Mouse (Mus musculus) ES-Bruce4 (cell line): ENCODE measurements at regions not wholly inside any gene's neighbourhood (a gene's known extent, or its start where the extent isn't known, plus 50 kb on each side); places are given as distances from the start of the nearest gene placed in this dataset.

Experiments
- H3K27ac ChIP-seq: 2 replicates; pipeline ENCODE4 v1.5.1; 2012; ENCODE audit warnings: low read length, inconsistent platforms; ENCODE audit not compliant: insufficient read depth
- H3K27me3 ChIP-seq: 2 replicates; pipeline ENCODE4 v1.6.1; 2012; ENCODE audit warnings: mild to moderate bottlenecking, low read length, inconsistent platforms; ENCODE audit not compliant: control insufficient read depth, poor library complexity, insufficient read depth, severe bottlenecking
- H3K36me3 ChIP-seq: 2 replicates; pipeline ENCODE4 v1.6.1; 2012; ENCODE audit warnings: inconsistent platforms, mild to moderate bottlenecking, low read length, moderate library complexity; ENCODE audit not compliant: control insufficient read depth, poor library complexity, insufficient read depth, severe bottlenecking
- H3K4me1 ChIP-seq: one replicate; pipeline ENCODE4 v1.8.1; 2011; ENCODE audit warnings: low read length; ENCODE audit not compliant: control insufficient read depth, insufficient read depth
- H3K4me3 ChIP-seq: 2 replicates; pipeline ENCODE4 v1.5.1; 2011; ENCODE audit warnings: low read depth, mild to moderate bottlenecking, low read length
- H3K9ac ChIP-seq: 2 replicates; pipeline ENCODE4 v1.6.1; 2012; ENCODE audit warnings: low read depth, mild to moderate bottlenecking, inconsistent platforms; ENCODE audit not compliant: poor library complexity, severe bottlenecking
- H3K9me3 ChIP-seq: replicated peaks from 2 replicates; pipeline ENCODE4 v1.6.1; 2012; ENCODE audit warnings: mild to moderate bottlenecking, low read length, inconsistent platforms; ENCODE audit not compliant: control insufficient read depth, poor library complexity, insufficient read depth, severe bottlenecking
- CTCF ChIP-seq: IDR thresholded peaks from one replicate; pipeline ENCODE4 v1.8.1; 2011; ENCODE audit warnings: low read depth, low read length
- EP300 ChIP-seq: IDR thresholded peaks from 2 replicates; pipeline ENCODE4 v1.6.1; 2011; ENCODE audit warnings: low read depth, low read length; ENCODE audit not compliant: insufficient read depth
- POLR2A ChIP-seq: IDR thresholded peaks from one replicate; pipeline ENCODE4 v1.8.1; 2011; ENCODE audit warnings: low read length; ENCODE audit not compliant: insufficient read depth

- TF ChIP-seq POLR2A = no peak
- TF ChIP-seq EP300 = no peak
- no peak for TF ChIP-seq CTCF
- H3K27me3 ChIP-seq = no peaks in the 10 kb centered on the region
These were observed 213.8 kb upstream of the Veph1 start for GRCm38 (mm10) chr3:66510455-66510854.

GRCm38 (mm10) chr3:66506125-66506524 lies 209.5 kb upstream of the Veph1 start:
- Histone ChIP-seq H3K9ac (no peak overlapping the region), H3K27ac (no peak overlapping the region), H3K4me3 (no peak overlapping the region), H3K27me3 (no peaks in the 10 kb centered on the region), H3K9me3 (no peaks in the 10 kb centered on the region), H3K4me1 (no peaks in the 10 kb centered on the region), H3K36me3 (no peaks in the 10 kb centered on the region)
- TF ChIP-seq CTCF (no peak), POLR2A (no peak), EP300 (no peak)

More at GRCm38 (mm10) chr3:66510455-66510854, 213.8 kb upstream of the Veph1 start:
- Histone ChIP-seq H3K9me3 (no peaks in the 10 kb centered on the region), H3K9ac (no peak overlapping the region), H3K4me1 (no peaks in the 10 kb centered on the region), H3K4me3 (no peak overlapping the region), H3K27ac (no peak overlapping the region), H3K36me3 (no peaks in the 10 kb centered on the region)

GRCm38 (mm10) chr3:66505476-66506076 lies 208.9 kb upstream of the Veph1 start:
- no peaks in the 10 kb centered on the region for H3K4me1 ChIP-seq
- no peaks in the 10 kb centered on the region for H3K36me3 ChIP-seq
- H3K4me3 ChIP-seq = no peak overlapping the region
- TF ChIP-seq EP300 (no peak), CTCF (no peak), POLR2A (no peak)
- no peak overlapping the region for H3K27ac ChIP-seq
- no peaks in the 10 kb centered on the region for H3K27me3 ChIP-seq
- no peak overlapping the region for H3K9ac ChIP-seq
- H3K9me3 ChIP-seq = no peaks in the 10 kb centered on the region

- H3K27me3 ChIP-seq = no peaks in the 10 kb centered on the region
- H3K4me1 ChIP-seq = no peaks in the 10 kb centered on the region
- H3K9ac ChIP-seq = no peak overlapping the region
- no peaks in the 10 kb centered on the region for H3K9me3 ChIP-seq
- TF ChIP-seq EP300 (no peak), CTCF (no peak), POLR2A (no peak)
- no peaks in the 10 kb centered on the region for H3K36me3 ChIP-seq
- H3K27ac ChIP-seq = no peak overlapping the region
- H3K4me3 ChIP-seq = no peak overlapping the region
These were observed 208.1 kb upstream of the Veph1 start for GRCm38 (mm10) chr3:66504717-66505116.

- Histone ChIP-seq H3K27me3 (no peaks in the 10 kb centered on the region), H3K36me3 (no peaks in the 10 kb centered on the region), H3K4me3 (no peak overlapping the region), H3K9me3 (no peaks in the 10 kb centered on the region), H3K27ac (no peak overlapping the region), H3K9ac (no peak overlapping the region), H3K4me1 (no peaks in the 10 kb centered on the region)
- TF ChIP-seq EP300 (no peak), POLR2A (no peak), CTCF (no peak)
These were observed 207.0 kb upstream of the Veph1 start for GRCm38 (mm10) chr3:66503615-66504014.

- TF ChIP-seq EP300 (no peak), CTCF (no peak)
- Histone ChIP-seq H3K9me3 (no peaks in the 10 kb centered on the region), H3K36me3 (no peaks in the 10 kb centered on the region), H3K4me1 (no peaks in the 10 kb centered on the region), H3K27me3 (no peaks in the 10 kb centered on the region), H3K9ac (no peak overlapping the region), H3K4me3 (no peak overlapping the region), H3K27ac (no peak overlapping the region)
These were observed 205.2 kb upstream of the Veph1 start for GRCm38 (mm10) chr3:66501865-66502264.
